Mouse (Mus musculus) ES-E14 (cell line): ENCODE data around the gene Hip1r. TPM values are rescaled to one million over a fixed set of nuclear protein-coding genes. Genes with fewer than 3 reads are reported as not detected.

Experiments
- DNase-seq: peaks from one replicate; pipeline ENCODE4 v3.0.0-alpha.2; 2013; ENCODE audit warnings: low read depth, low spot score
- H3K27ac ChIP-seq: 2 replicates; pipeline ENCODE4 v1.5.1; 2012; ENCODE audit warnings: low read depth, mild to moderate bottlenecking, low read length, moderate library complexity, mixed read lengths; ENCODE audit not compliant: poor library complexity, insufficient read depth, severe bottlenecking
- H3K36me3 ChIP-seq: 2 replicates; pipeline ENCODE4 v1.6.1; 2012; ENCODE audit warnings: mild to moderate bottlenecking, low read length, moderate library complexity, mixed read lengths; ENCODE audit not compliant: control insufficient read depth, poor library complexity, insufficient read depth, severe bottlenecking
- H3K4me1 ChIP-seq, 2 experiments: fragments of 150-350 bp in 1 of 2; sonication (generic) in 1 of 2; 2 replicates each; pipeline ENCODE4 v1.6.1; 2012; ENCODE audit warnings: low read length in 2 of 2, mild to moderate bottlenecking in 1 of 2, mixed read lengths in 1 of 2; ENCODE audit not compliant: control insufficient read depth in 2 of 2, insufficient read depth in 2 of 2, poor library complexity in 1 of 2
- H3K4me3 ChIP-seq, 2 experiments: fragments of 150-350 bp in 1 of 2; sonication (generic) in 1 of 2; 2 replicates each; pipeline ENCODE4 v1.5.1; 2012; ENCODE audit warnings: low read length in 2 of 2, low read depth in 1 of 2, mild to moderate bottlenecking in 1 of 2, mixed read lengths in 1 of 2; ENCODE audit not compliant: insufficient read depth in 1 of 2, poor library complexity in 1 of 2, severe bottlenecking in 1 of 2
- H3K9ac ChIP-seq: 2 replicates; pipeline ENCODE4 v1.6.1; 2012; ENCODE audit warnings: low read depth, mild to moderate bottlenecking, low read length, mixed read lengths; ENCODE audit not compliant: poor library complexity, insufficient read depth, severe bottlenecking
- H3K9me3 ChIP-seq: fragments of 150-350 bp; sonication (generic); 2 replicates; pipeline ENCODE4 v1.6.1; 2012; ENCODE audit warnings: low read depth, mild to moderate bottlenecking, low read length; ENCODE audit not compliant: control insufficient read depth, insufficient read depth
- CHD2 ChIP-seq: IDR thresholded peaks from 2 replicates; pipeline ENCODE4 v1.6.1; 2014; ENCODE audit warnings: mild to moderate bottlenecking, low read depth, low read length, inconsistent platforms
- HCFC1 ChIP-seq: IDR thresholded peaks from 2 replicates; pipeline ENCODE4 v1.6.1; 2012; ENCODE audit warnings: low read length, inconsistent platforms, borderline replicate concordance; ENCODE audit not compliant: insufficient read depth
- MAFK ChIP-seq: IDR thresholded peaks from 2 replicates; pipeline ENCODE4 v1.6.1; 2014; ENCODE audit warnings: mild to moderate bottlenecking, low read depth, low read length, inconsistent platforms; ENCODE audit not compliant: insufficient read depth
- ZC3H11A ChIP-seq: IDR thresholded peaks from 2 replicates; pipeline ENCODE4 v1.6.1; 2012; ENCODE audit warnings: low read depth, mild to moderate bottlenecking, inconsistent platforms, low read length, borderline replicate concordance
- ZNF384 ChIP-seq: IDR thresholded peaks from 2 replicates; pipeline ENCODE4 v1.6.1; 2012; ENCODE audit warnings: low read depth, low read length, inconsistent platforms
- in situ Hi-C, 2 experiments: fragments of 600-800 bp; cut with MboI; formaldehyde crosslinking; loops; one replicate each; pipeline ENCODE4 v1.15.1; 2025; ENCODE audit warnings: low sequenced_read_pairs in 2 of 2, inconsistent platforms in 1 of 2; ENCODE audit not compliant: unreplicated experiment in 2 of 2
- total RNA-seq: library from RNA; depleted of rRNA; stranded (reverse); fragments of 300-350 nt; gene quantifications from 2 replicates; pipeline ENCODE4 v1.2.3, GENCODE M21; 2012

Hip1r gene
- total RNA-seq, 1 experiment: 9.7 TPM

- Histone ChIP-seq H3K4me3 (no peak overlapping the region), H3K9me3 (no peaks in the 10 kb centered on the region), H3K36me3 (peaks cover 27% of the 10 kb centered on the region), H3K4me1 (peaks cover 0 to 6% of the 10 kb centered on the region in 2 experiments; a peak in 1 of 4 replicates), H3K9ac (no peak overlapping the region), H3K27ac (no peak overlapping the region)
- no peak for TF ChIP-seq CHD2
- TF ChIP-seq ZC3H11A: no peak
- no peak for TF ChIP-seq HCFC1
- no peak for TF ChIP-seq ZNF384
- TF ChIP-seq MAFK: no peak
- in situ Hi-C loops: no loop called here
- DNase-seq: no peak
Measured at GRCm38 (mm10) chr5:124006891-124007491, 33.6 kb downstream of the Hip1r start.

GRCm38 (mm10) chr5:124010077-124010476 lies 36.6 kb downstream of the Hip1r start:
- H3K4me1 ChIP-seq: peaks cover 0 to 18% of the 10 kb centered on the region in 2 experiments; a peak in 3 of 4 replicates
- TF ChIP-seq HCFC1 (no peak), MAFK (no peak), ZC3H11A (no peak), ZNF384 (no peak), CHD2 (no peak)
- DNase-seq: no peak
- H3K9ac ChIP-seq: no peak overlapping the region
- no peak overlapping the region for H3K4me3 ChIP-seq
- peaks cover 27% of the 10 kb centered on the region for H3K36me3 ChIP-seq
- no peak overlapping the region for H3K27ac ChIP-seq
- in situ Hi-C loops: no loop called here
- H3K9me3 ChIP-seq: no peaks in the 10 kb centered on the region

GRCm38 (mm10) chr5:124010910-124011655 lies 37.7 kb downstream of the Hip1r start:
- Histone ChIP-seq H3K4me3 (no peak overlapping the region; a peak in 2 of 4 replicates), H3K27ac (no peak overlapping the region), H3K9me3 (no peaks in the 10 kb centered on the region), H3K9ac (no peak overlapping the region), H3K4me1 (peaks cover 0 to 19% of the 10 kb centered on the region in 2 experiments; a peak in 3 of 4 replicates), H3K36me3 (peaks cover 21% of the 10 kb centered on the region)
- TF ChIP-seq HCFC1 (no peak), ZC3H11A (no peak), CHD2 (no peak), ZNF384 (no peak), MAFK (no peak)
- DNase-seq: no peak
- in situ Hi-C loops: no loop called here

GRCm38 (mm10) chr5:124011927-124012326 lies 38.5 kb downstream of the Hip1r start:
- TF ChIP-seq ZC3H11A: no peak
- no peak for TF ChIP-seq HCFC1
- no peak for TF ChIP-seq CHD2
- no peak for TF ChIP-seq ZNF384
- no peak for TF ChIP-seq MAFK
- Histone ChIP-seq H3K4me3 (no peak overlapping the region), H3K9me3 (no peaks in the 10 kb centered on the region), H3K9ac (no peak overlapping the region), H3K36me3 (peaks cover 16% of the 10 kb centered on the region), H3K4me1 (peaks cover 0 to 22% of the 10 kb centered on the region in 2 experiments; a peak in 3 of 4 replicates), H3K27ac (no peak overlapping the region)
- DNase-seq: no peak
- in situ Hi-C loops: no loop called here

- Histone ChIP-seq H3K36me3 (peaks cover 12% of the 10 kb centered on the region), H3K9me3 (no peaks in the 10 kb centered on the region), H3K4me1 (peaks cover 0 to 22% of the 10 kb centered on the region in 2 experiments; a peak in 3 of 4 replicates), H3K9ac (no peak overlapping the region), H3K27ac (no peak overlapping the region), H3K4me3 (no peak overlapping the region)
- no peak for DNase-seq
- no peak for TF ChIP-seq HCFC1
- no peak for TF ChIP-seq ZNF384
- TF ChIP-seq ZC3H11A: no peak
- TF ChIP-seq MAFK: no peak
- TF ChIP-seq CHD2: no peak
- in situ Hi-C loops: no loop called here
Measured at GRCm38 (mm10) chr5:124012885-124013284, 39.5 kb downstream of the Hip1r start.
